Mouse (Mus musculus): ENCODE measurements at regions not wholly inside any gene's neighbourhood (a gene's known extent, or its start where the extent isn't known, plus 50 kb on each side); places are given as distances from the start of the nearest gene placed in this dataset.

- ATAC-seq (replicated peaks; ENCODE audit: low FRiP score, low TSS enrichment, poor library complexity, severe bottlenecking), result no peak
Measured at GRCm38 (mm10) chr6:108717681-108718080, 57.3 kb downstream of the Bhlhe40 start.

DNA sequence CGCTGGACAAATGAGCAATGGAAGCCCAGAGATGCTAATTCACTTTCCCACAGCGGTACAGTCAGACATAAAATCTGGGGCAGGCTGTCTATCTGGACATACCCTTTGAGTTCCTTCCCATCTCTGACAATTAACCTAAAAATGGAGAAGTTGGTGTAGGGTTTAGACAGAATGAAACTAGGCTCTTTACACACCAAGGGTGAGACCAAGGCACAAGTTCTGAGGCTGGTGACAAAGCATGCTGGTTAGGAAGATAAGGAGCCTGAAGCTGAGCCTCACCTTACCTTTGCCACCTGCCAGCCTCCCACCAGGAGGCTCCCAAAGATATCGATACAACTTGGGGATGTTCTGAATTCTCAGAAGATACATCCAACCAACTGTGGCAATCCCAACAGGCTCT is 58.5 kb downstream of the Bhlhe40 start:
- 0 out of 2 replicates have a peak, but pooled peaks have one; percentile 45 for ATAC-seq (replicated peaks; ENCODE audit: low FRiP score, low TSS enrichment, poor library complexity, severe bottlenecking)

GRCm38 (mm10) chr6:108719977-108720376 is 59.5 kb downstream of the Bhlhe40 start:
- ATAC-seq (replicated peaks; ENCODE audit: low FRiP score, low TSS enrichment, poor library complexity, severe bottlenecking), result no peak

- ATAC-seq (replicated peaks; ENCODE audit: low FRiP score, low TSS enrichment, poor library complexity, severe bottlenecking), result no peak
Measured at GRCm38 (mm10) chr6:108720978-108721377, 60.5 kb downstream of the Bhlhe40 start.

DNA sequence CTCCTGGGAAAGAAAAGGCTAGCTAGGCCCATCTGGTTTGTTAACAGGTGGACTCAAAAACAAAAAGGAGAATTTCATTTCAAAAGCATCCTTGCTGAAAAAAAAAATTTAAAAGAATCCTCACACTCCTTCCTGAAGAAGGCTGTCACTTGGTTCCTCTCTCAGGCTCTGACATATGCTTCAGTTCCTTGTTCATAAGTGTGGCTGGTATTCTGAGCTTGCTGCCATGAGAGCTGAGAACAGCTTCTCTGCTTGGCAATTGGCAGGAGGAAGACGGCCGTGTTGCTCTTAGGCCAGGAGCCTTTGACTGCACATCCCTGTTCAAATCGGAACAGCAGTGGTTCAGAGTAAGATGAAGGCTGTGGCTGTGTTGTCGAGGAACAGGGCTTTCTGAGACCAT is 61.1 kb downstream of the Bhlhe40 start:
- ATAC-seq (replicated peaks; ENCODE audit: low FRiP score, low TSS enrichment, poor library complexity, severe bottlenecking), result no peak

DNA sequence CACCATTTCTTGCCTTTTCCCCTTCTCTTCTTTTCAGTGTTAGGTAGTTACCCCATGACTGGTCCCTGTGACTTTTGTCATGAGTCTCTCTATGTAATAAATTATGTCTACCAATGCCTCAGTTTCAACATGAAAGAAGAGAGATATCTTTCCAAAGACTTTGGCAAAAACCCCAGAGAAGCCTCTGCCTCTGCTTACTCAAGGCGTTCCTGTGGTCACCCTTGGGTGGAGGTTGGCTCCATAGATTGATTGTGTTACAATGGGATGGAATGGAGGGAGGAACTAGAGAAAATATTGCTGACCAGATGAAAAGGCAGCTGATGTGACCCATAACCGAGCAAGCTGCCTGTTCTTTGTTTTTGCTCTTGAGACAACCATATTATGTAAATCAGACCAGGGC is 59.7 kb upstream of the Arl8b start:
- no peak for ATAC-seq (replicated peaks; ENCODE audit: low FRiP score, low TSS enrichment, poor library complexity, severe bottlenecking)

GRCm38 (mm10) chr6:108723751-108724150 is 59.1 kb upstream of the Arl8b start:
- ATAC-seq (replicated peaks; ENCODE audit: low FRiP score, low TSS enrichment, poor library complexity, severe bottlenecking), result no peak

DNA sequence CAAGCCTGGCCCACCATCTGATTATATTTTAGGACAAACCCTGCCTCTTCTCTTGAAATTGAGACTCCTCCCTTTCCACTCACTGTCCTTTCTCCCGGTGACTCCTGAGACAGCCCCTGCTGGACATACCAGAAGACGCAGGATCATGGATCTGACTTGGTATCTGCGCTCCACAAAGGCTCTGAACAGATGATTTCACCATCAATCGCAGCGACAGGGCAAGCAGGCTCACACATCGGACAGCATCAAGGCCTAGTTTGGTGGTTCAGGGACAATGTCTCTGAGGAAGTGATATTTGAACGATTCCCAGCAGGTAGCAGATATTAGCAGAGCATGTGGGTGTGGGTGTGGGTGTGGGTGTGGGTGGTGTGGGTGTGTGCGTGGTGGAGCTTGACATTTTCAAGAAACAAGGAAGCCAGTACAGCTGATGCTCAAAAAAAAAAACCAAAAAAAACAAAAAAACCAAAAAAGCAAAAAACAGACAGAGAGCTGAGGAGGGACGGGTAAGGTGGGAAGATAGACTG is 51.7 kb upstream of the Arl8b start:
- ATAC-seq (replicated peaks; ENCODE audit: low FRiP score, low TSS enrichment, poor library complexity, severe bottlenecking), result no peak

Measured in megakaryocyte-erythroid progenitor cell, adult 5-6 weeks (primary cell).